Mouse (Mus musculus) liver, postnatal 0 days (tissue): ENCODE data around the gene Ttc34. TPM values are rescaled to one million over a fixed set of nuclear protein-coding genes. Genes with fewer than 3 reads are reported as not detected.

Source experiments
- ATAC-seq: fragments of 200-750 bp; cut with Nextera tagmentation; 2 replicates; pipeline ENCODE4 v1.8.0; 2017; ENCODE audit warnings: mild to moderate bottlenecking, moderate library complexity
- DNase-seq: peaks from one replicate; pipeline ENCODE4 v3.0.0-alpha.2; 2016
- H3K27ac ChIP-seq: fragments of 300-500 bp; sonication (generic); 2 replicates; pipeline ENCODE4 v1.5.1; 2014; ENCODE audit warnings: antibody characterized with exemption, moderate library complexity, mild to moderate bottlenecking, low read depth
- H3K27me3 ChIP-seq: fragments of 300-500 bp; sonication (generic); 2 replicates; pipeline ENCODE4 v1.6.1; 2014; ENCODE audit warnings: low read length, control low read depth, mixed read lengths; ENCODE audit not compliant: insufficient read depth
- H3K36me3 ChIP-seq: fragments of 300-500 bp; sonication (generic); replicated peaks from 2 replicates; pipeline ENCODE4 v1.6.1; 2014; ENCODE audit warnings: mild to moderate bottlenecking, control low read depth, low read length, moderate library complexity, mixed read lengths; ENCODE audit not compliant: insufficient read depth
- H3K4me1 ChIP-seq: fragments of 300-500 bp; sonication (generic); 2 replicates; pipeline ENCODE4 v1.6.1; 2014; ENCODE audit warnings: antibody characterized with exemption, mild to moderate bottlenecking, control low read depth; ENCODE audit not compliant: insufficient read depth
- H3K4me2 ChIP-seq: fragments of 300-500 bp; sonication (generic); 2 replicates; pipeline ENCODE4 v1.6.1; 2014; ENCODE audit warnings: low read depth, mild to moderate bottlenecking, low read length, moderate library complexity, mixed read lengths
- H3K4me3 ChIP-seq: fragments of 300-500 bp; sonication (generic); 2 replicates; pipeline ENCODE4 v1.5.1; 2014; ENCODE audit warnings: low read depth, low read length
- H3K9ac ChIP-seq: fragments of 300-500 bp; sonication (generic); replicated peaks from 2 replicates; pipeline ENCODE4 v1.6.1; 2014; ENCODE audit warnings: mild to moderate bottlenecking, moderate library complexity
- H3K9me3 ChIP-seq: fragments of 300-500 bp; sonication (generic); 2 replicates; pipeline ENCODE4 v1.6.1; 2016; ENCODE audit warnings: mild to moderate bottlenecking, control low read depth, low read length, mixed read lengths
- CTCF ChIP-seq: sonication (generic); IDR thresholded peaks from 2 replicates; pipeline ENCODE4 v1.5.1; 2016; ENCODE audit warnings: antibody characterized with exemption, low read depth
- EP300 ChIP-seq: IDR thresholded peaks from 2 replicates; pipeline ENCODE4 v1.6.1; 2016; ENCODE audit warnings: antibody characterized with exemption, low read depth, mild to moderate bottlenecking
- WGBS: fragments of 180-500 bp; shearing (Covaris S2); extraction: QIAGEN DNeasy Blood & Tissue Kit; methylation state at CpG from one replicate; pipeline ENCODE4 v1.1.7; 2014; ENCODE audit not compliant: insufficient replicate concordance; 5-methylcytosine and 5-hydroxymethylcytosine counted together
- polyA plus RNA-seq: library from polyadenylated mRNA; unstranded; fragments of >200 nt; fragmentation: Nextera tagmentation; extraction: Ambion mirVana; gene quantifications from 2 replicates; pipeline ENCODE4 v1.2.1, GENCODE M21; 2015

Ttc34 gene
- polyA plus RNA-seq, 1 experiment from 2014 or later: not detected

GRCm38 (mm10) chr4:154802210-154802609 lies 35.0 kb upstream of the Ttc34 start:
- 7% methylated on average over 26 of the region's 26 CpGs for WGBS
- no peak overlapping the region for H3K27ac ChIP-seq
- no peak for TF ChIP-seq EP300
- TF ChIP-seq CTCF: no peak
- ATAC-seq (no peak), DNase-seq (no peak)
- no peak overlapping the region for H3K4me3 ChIP-seq
- H3K27me3 ChIP-seq: peaks cover 16% of the 10 kb centered on the region
- no peak overlapping the region for H3K9ac ChIP-seq
- H3K36me3 ChIP-seq: no peaks in the 10 kb centered on the region
- H3K4me2 ChIP-seq: no peak overlapping the region
- H3K9me3 ChIP-seq: no peaks in the 10 kb centered on the region
- H3K4me1 ChIP-seq: no peaks in the 10 kb centered on the region

DNA sequence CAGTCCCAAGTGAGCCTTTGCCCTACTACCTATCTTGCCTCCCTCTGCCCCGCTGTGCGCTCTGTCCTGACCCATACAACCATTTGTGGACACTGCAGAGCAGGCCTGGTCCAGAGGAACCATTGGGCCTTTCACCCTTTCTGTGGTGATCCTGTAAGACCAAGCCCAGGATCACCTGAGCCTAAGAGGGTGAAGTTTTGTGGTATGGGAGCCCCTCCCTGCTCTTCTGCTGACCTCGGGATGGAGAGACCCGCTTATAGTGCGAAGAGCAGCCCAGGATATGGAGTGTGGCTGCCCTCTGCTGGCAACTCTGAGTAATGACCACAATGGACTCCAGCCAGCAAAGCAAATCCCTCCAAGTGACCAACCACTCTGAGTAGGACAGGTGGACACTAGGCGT lies 11.6 kb upstream of the Ttc34 start:
- 32% methylated on average over 6 of the region's 6 CpGs for WGBS
- Histone ChIP-seq H3K4me2 (no peak overlapping the region), H3K36me3 (no peaks in the 10 kb centered on the region), H3K9ac (no peak overlapping the region), H3K4me1 (no peaks in the 10 kb centered on the region), H3K27ac (no peak overlapping the region), H3K9me3 (no peaks in the 10 kb centered on the region), H3K27me3 (no peaks in the 10 kb centered on the region), H3K4me3 (no peak overlapping the region)
- no peak for ATAC-seq
- TF ChIP-seq EP300 (no peak), CTCF (peak; percentile 90)
- peak; percentile 50 for DNase-seq

- Histone ChIP-seq H3K4me2 (no peak overlapping the region), H3K4me3 (no peak overlapping the region), H3K27me3 (no peaks in the 10 kb centered on the region), H3K27ac (no peak overlapping the region), H3K9ac (no peak overlapping the region), H3K4me1 (no peaks in the 10 kb centered on the region), H3K9me3 (no peaks in the 10 kb centered on the region), H3K36me3 (no peaks in the 10 kb centered on the region)
- ATAC-seq (no peak), DNase-seq (no peak)
- whole genome bisulfite sequencing: 52% methylated on average over 7 of the region's 7 CpGs
- TF ChIP-seq EP300 (no peak), CTCF (no peak)
These were observed 11.0 kb upstream of the Ttc34 start for GRCm38 (mm10) chr4:154826224-154826623.

DNA sequence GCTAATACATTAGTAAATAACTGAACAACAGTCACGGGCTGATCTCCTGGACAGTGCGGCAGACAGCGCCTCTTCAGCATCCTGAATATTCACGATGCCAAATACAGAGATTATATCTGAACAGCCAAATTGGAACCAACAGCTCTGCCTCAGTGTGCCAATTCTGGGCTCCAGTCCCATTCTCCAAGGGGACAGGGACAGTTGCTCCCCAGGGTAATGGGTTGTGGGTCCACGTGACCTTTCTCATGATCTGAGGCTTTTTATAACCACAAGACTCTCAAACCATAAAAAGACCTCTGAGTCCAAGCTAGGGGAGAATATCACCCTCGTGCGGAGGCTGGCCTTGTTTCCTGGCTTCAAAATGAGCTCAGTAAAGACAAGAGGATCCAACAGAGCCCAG lies 10.1 kb upstream of the Ttc34 start:
- H3K4me2 ChIP-seq: no peak overlapping the region
- no peaks in the 10 kb centered on the region for H3K36me3 ChIP-seq
- no peak for DNase-seq
- H3K4me1 ChIP-seq: no peaks in the 10 kb centered on the region
- 75% methylated on average over 7 of the region's 7 CpGs for WGBS
- H3K9ac ChIP-seq: no peak overlapping the region
- H3K4me3 ChIP-seq: no peak overlapping the region
- no peak for TF ChIP-seq EP300
- TF ChIP-seq CTCF: no peak
- ATAC-seq: no peak
- H3K27ac ChIP-seq: no peak overlapping the region
- no peaks in the 10 kb centered on the region for H3K9me3 ChIP-seq
- H3K27me3 ChIP-seq: peaks cover 3% of the 10 kb centered on the region; the same call in 1 of the 2 replicates

GRCm38 (mm10) chr4:154827861-154828610 lies 9.2 kb upstream of the Ttc34 start:
- H3K27me3 ChIP-seq: peaks cover 3% of the 10 kb centered on the region; the same call in 1 of the 2 replicates
- no peak for TF ChIP-seq EP300
- no peak for TF ChIP-seq CTCF
- DNase-seq: no peak
- no peaks in the 10 kb centered on the region for H3K36me3 ChIP-seq
- 55% methylated on average over 10 of the region's 10 CpGs for WGBS
- no peaks in the 10 kb centered on the region for H3K9me3 ChIP-seq
- no peak overlapping the region for H3K9ac ChIP-seq
- H3K4me1 ChIP-seq: no peaks in the 10 kb centered on the region
- no peak overlapping the region for H3K4me2 ChIP-seq
- no peak for ATAC-seq
- H3K4me3 ChIP-seq: no peak overlapping the region
- H3K27ac ChIP-seq: no peak overlapping the region

- Histone ChIP-seq H3K4me2 (no peak overlapping the region), H3K9ac (no peak overlapping the region), H3K36me3 (no peaks in the 10 kb centered on the region), H3K4me3 (no peak overlapping the region), H3K27me3 (peaks cover 3% of the 10 kb centered on the region; the same call in 1 of the 2 replicates), H3K27ac (no peak overlapping the region), H3K9me3 (no peaks in the 10 kb centered on the region), H3K4me1 (no peaks in the 10 kb centered on the region)
- 52% methylated on average over 9 of the region's 9 CpGs for WGBS
- no peak for DNase-seq
- TF ChIP-seq EP300: no peak
- no peak for TF ChIP-seq CTCF
- no peak for ATAC-seq
These were observed 5.2 kb upstream of the Ttc34 start for GRCm38 (mm10) chr4:154831915-154832573.
